In the genomic region with DNA sequence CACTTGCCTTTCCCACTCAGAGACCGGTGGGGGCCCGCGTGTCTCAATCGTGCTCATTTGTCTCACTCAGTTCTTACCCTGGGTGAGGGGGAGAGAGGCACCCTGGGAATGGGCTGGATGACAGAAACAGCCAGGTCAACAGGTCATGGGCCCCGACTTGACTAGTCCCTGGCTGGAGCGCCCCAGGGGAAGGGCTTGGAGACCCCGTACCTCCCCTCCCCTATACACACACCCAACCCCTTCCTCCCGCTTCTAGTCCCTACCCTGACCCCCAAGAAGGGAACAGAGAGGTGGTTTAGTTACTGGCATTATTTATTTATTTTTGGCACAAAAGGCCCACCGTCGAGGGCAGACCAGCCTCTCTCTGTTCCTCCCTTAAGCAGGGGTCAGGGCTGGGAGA, we compare ENCODE assay signal across 10 mouse cellular contexts. TPM values are rescaled to one million over a fixed set of nuclear protein-coding genes. Genes with fewer than 3 reads are reported as not detected.
DNase-seq lines count a peak whose midpoint lies in the region; ATAC-seq lines count a peak whose summit lies in the region.
"Had no signal": no experiment of that assay in that cellular context is flagged by ENCODE, and none has a peak within 500 bp of the region (broad histone marks: within the 10 kb centered on the region; RNA-seq: fewer than 3 reads in every experiment).

No protein-coding gene starts in this region.

- H3K4me3 ChIP-seq in intestine, embryonic 14.5 days (ENCODE audit: low read depth, low read length), result no peak overlapping the region
- H3K4me3 ChIP-seq in intestine, embryonic 15.5 days (replicated peaks), result no peak overlapping the region

- no peak overlapping the region for H3K9ac ChIP-seq in intestine, embryonic 14.5 days (ENCODE audit: low read length)
- H3K9ac ChIP-seq in intestine, embryonic 15.5 days, result no peak overlapping the region

- 0 out of 2 replicates have a peak, but pooled peaks cover 5% of the 10 kb centered on the region for H3K4me1 ChIP-seq in intestine, embryonic 14.5 days (replicated peaks; ENCODE audit: control insufficient read depth, insufficient read depth, low read length)
- peaks cover 5% of the 10 kb centered on the region; the same call in 1 of the 2 replicates for H3K4me1 ChIP-seq in intestine, embryonic 15.5 days (replicated peaks)

- DNase-seq in intestine, embryonic 14.5 days (ENCODE audit: low spot score), result peak; percentile 61
- DNase-seq in 416B (ENCODE audit: low read depth), result peak; percentile 70
- DNase-seq in ES-CJ7 (ENCODE audit: low read depth, low spot score), result peak; percentile 58
- no peak for DNase-seq in right cerebral cortex, postnatal 4 days
- DNase-seq in left cerebral cortex, postnatal 4 days, result no peak
- DNase-seq: layer of hippocampus, adult 9-11 months; lung, postnatal 4 days; thymus, adult 18-20 months had no signal

- H3K36me3 ChIP-seq in intestine, embryonic 14.5 days (ENCODE audit: control insufficient read depth, insufficient read depth, low read length), result peaks cover 20% of the 10 kb centered on the region
- peaks cover 17% of the 10 kb centered on the region for H3K36me3 ChIP-seq in intestine, embryonic 15.5 days

- no peak overlapping the region for H3K27ac ChIP-seq in intestine, embryonic 14.5 days (ENCODE audit: low read depth)
- no peak overlapping the region for H3K27ac ChIP-seq in intestine, embryonic 15.5 days

- no peaks in the 10 kb centered on the region for H3K27me3 ChIP-seq in intestine, embryonic 14.5 days (replicated peaks; ENCODE audit: control insufficient read depth, insufficient read depth, low read length)
- H3K27me3 ChIP-seq in intestine, embryonic 15.5 days (replicated peaks), result no peaks in the 10 kb centered on the region

- no peaks in the 10 kb centered on the region for H3K9me3 ChIP-seq in intestine, embryonic 14.5 days (ENCODE audit: control insufficient read depth, low read length)
- H3K9me3 ChIP-seq in intestine, embryonic 15.5 days, result no peaks in the 10 kb centered on the region

- H3K4me2 ChIP-seq in intestine, embryonic 14.5 days (ENCODE audit: low read length), result no peak overlapping the region
- H3K4me2 ChIP-seq in intestine, embryonic 15.5 days (replicated peaks), result no peak overlapping the region

- intact Hi-C loops in left cerebral cortex, postnatal 4 days (cut with DNase I), result no loop called here

- 12% methylated on average over 10 of the region's 10 CpGs for WGBS in intestine, embryonic 14.5 days
- WGBS in intestine, embryonic 15.5 days, result 24% methylated on average over 10 of the region's 10 CpGs

- 0 out of 2 replicates have a peak, but pooled peaks have one; percentile 15 for ATAC-seq in intestine, embryonic 14.5 days (replicated peaks; ENCODE audit: low FRiP score, low TSS enrichment, low read depth)
- ATAC-seq in intestine, embryonic 15.5 days, result no peak
- peak; percentile 37 for ATAC-seq in inflammation-experienced regulatory T-cells, adult 6 months

RNA-seq across cellular contexts. Expression of gene Zfp574, which starts 16.2 kb away (rescaled TPM):
- polyA plus RNA-seq in intestine, embryonic 14.5 days (2014; fragmentation: Nextera tagmentation; extraction: Ambion mirVana), result 21.9 and 24.8 TPM in 2 replicates
- polyA plus RNA-seq in intestine, embryonic 15.5 days (2015; fragmentation: Nextera tagmentation; extraction: Ambion mirVana), result 24.7 and 25.3 TPM in 2 replicates
- 10 to 100 TPM in 2 of 3 experiments, 1 to 10 TPM in 1; 8.9 to 11.3 (median 11.3) TPM for polyA plus RNA-seq in inflammation-experienced regulatory T-cells, adult 6 months (2017; shearing (Covaris generic))
- total RNA-seq in left cerebral cortex, postnatal 4 days (2021), result 10 to 100 TPM; 25.2 to 26.9 TPM

RNA-seq across cellular contexts. Expression of gene Grik5, which starts 16.4 kb away (rescaled TPM):
- 7.0 and 8.8 TPM in 2 replicates for polyA plus RNA-seq in intestine, embryonic 14.5 days (2014; fragmentation: Nextera tagmentation; extraction: Ambion mirVana)
- 3.3 and 3.7 TPM in 2 replicates for polyA plus RNA-seq in intestine, embryonic 15.5 days (2015; fragmentation: Nextera tagmentation; extraction: Ambion mirVana)
- 1 to 10 TPM; 3.1 to 4.9 (median 3.2) TPM for polyA plus RNA-seq in inflammation-experienced regulatory T-cells, adult 6 months (2017; shearing (Covaris generic))
- 100 to 1,000 TPM; 204 to 219 TPM for total RNA-seq in left cerebral cortex, postnatal 4 days (2021)

Comparison
In these comparisons a context has a peak if more than half of its experiments do, and no peak if none do; other contexts are left out.
1. DNase-seq: peak in intestine, embryonic 14.5 days (single experiment), 416B (single experiment) and ES-CJ7 (single experiment); none in right cerebral cortex, postnatal 4 days (single experiment) and left cerebral cortex, postnatal 4 days (single experiment).